Mouse (Mus musculus) forebrain, embryonic 11.5 days (tissue): Measurements from ENCODE around the gene Vezf1. TPM values are rescaled to one million over a fixed set of nuclear protein-coding genes. Genes with fewer than 3 reads are reported as not detected.

Experiments used
- ATAC-seq: fragments of 200-750 bp; cut with Nextera tagmentation; replicated peaks from 2 replicates; pipeline ENCODE4 v1.8.0; 2017; ENCODE audit warnings: moderate TSS enrichment; ENCODE audit not compliant: low FRiP score
- DNase-seq: peaks from one replicate; pipeline ENCODE4 v3.0.0-alpha.2; 2017; ENCODE audit warnings: low spot score
- H3K27ac ChIP-seq: fragments of 300-500 bp; sonication (generic); 2 replicates; pipeline ENCODE4 v1.5.1; 2014; ENCODE audit warnings: low read depth, low read length
- H3K27me3 ChIP-seq: fragments of 300-500 bp; sonication (generic); 2 replicates; pipeline ENCODE4 v1.6.1; 2014; ENCODE audit warnings: mild to moderate bottlenecking, low read length, mixed read lengths; ENCODE audit not compliant: control insufficient read depth, insufficient read depth
- H3K36me3 ChIP-seq: fragments of 300-500 bp; sonication (generic); 2 replicates; pipeline ENCODE4 v1.6.1; 2014; ENCODE audit warnings: mild to moderate bottlenecking, low read length, moderate library complexity, mixed read lengths; ENCODE audit not compliant: control insufficient read depth, insufficient read depth
- H3K4me1 ChIP-seq: fragments of 300-500 bp; sonication (generic); replicated peaks from 2 replicates; pipeline ENCODE4 v1.6.1; 2014; ENCODE audit warnings: low read length, mixed read lengths; ENCODE audit not compliant: control insufficient read depth, insufficient read depth
- H3K4me2 ChIP-seq: fragments of 300-500 bp; sonication (generic); 2 replicates; pipeline ENCODE4 v1.6.1; 2014; ENCODE audit warnings: low read depth, mild to moderate bottlenecking, low read length, moderate library complexity, mixed read lengths; ENCODE audit not compliant: severe bottlenecking
- H3K4me3 ChIP-seq: fragments of 300-500 bp; sonication (generic); 2 replicates; pipeline ENCODE4 v1.5.1; 2014; ENCODE audit warnings: low read depth, low read length
- H3K9ac ChIP-seq: fragments of 300-500 bp; sonication (generic); 2 replicates; pipeline ENCODE4 v1.6.1; 2014; ENCODE audit warnings: low read length
- H3K9me3 ChIP-seq: fragments of 300-500 bp; sonication (generic); 2 replicates; pipeline ENCODE4 v1.6.1; 2016; ENCODE audit warnings: low read length, mixed read lengths; ENCODE audit not compliant: control insufficient read depth
- WGBS: fragments of 180-500 bp; shearing (Covaris S2); extraction: QIAGEN DNeasy Blood & Tissue Kit; methylation state at CpG from one replicate; pipeline ENCODE4 v1.1.7; 2014; 5-methylcytosine and 5-hydroxymethylcytosine counted together
- polyA plus RNA-seq: library from polyadenylated mRNA; unstranded; fragments of >200 nt; fragmentation: Nextera tagmentation; extraction: Ambion mirVana; gene quantifications from 2 replicates; pipeline ENCODE4 v1.2.1, GENCODE M21; 2014

The Vezf1 gene
- polyA plus RNA-seq, 1 experiment from 2014 or later: 84.8 TPM

GRCm38 (mm10) chr11:88107365-88107764 lies 39.3 kb downstream of the Vezf1 start:
- no peaks in the 10 kb centered on the region for H3K9me3 ChIP-seq
- 0 out of 2 replicates have a peak, but pooled peaks cover 4% of the 10 kb centered on the region for H3K4me1 ChIP-seq
- no peak overlapping the region for H3K4me2 ChIP-seq
- no peak overlapping the region for H3K4me3 ChIP-seq
- H3K36me3 ChIP-seq: no peaks in the 10 kb centered on the region
- no peaks in the 10 kb centered on the region for H3K27me3 ChIP-seq
- WGBS: 89% methylated on average over 4 of the region's 4 CpGs
- no peak overlapping the region for H3K27ac ChIP-seq
- no peak overlapping the region for H3K9ac ChIP-seq
- DNase-seq (no peak), ATAC-seq (no peak)

- Histone ChIP-seq H3K9me3 (no peaks in the 10 kb centered on the region), H3K4me2 (no peak overlapping the region), H3K4me1 (peaks cover 6% of the 10 kb centered on the region; the same call in 1 of the 2 replicates), H3K27me3 (no peaks in the 10 kb centered on the region), H3K4me3 (no peak overlapping the region), H3K27ac (no peak overlapping the region), H3K36me3 (no peaks in the 10 kb centered on the region), H3K9ac (no peak overlapping the region)
- WGBS: 81% methylated on average over 9 of the region's 9 CpGs
- no peak for ATAC-seq
- no peak for DNase-seq
Measured at GRCm38 (mm10) chr11:88110031-88110594, 42.0 kb downstream of the Vezf1 start.

GRCm38 (mm10) chr11:88112078-88112477 lies 44.0 kb downstream of the Vezf1 start:
- DNase-seq: no peak
- Histone ChIP-seq H3K27ac (no peak overlapping the region), H3K4me2 (no peak overlapping the region), H3K4me1 (peaks cover 6% of the 10 kb centered on the region; the same call in 1 of the 2 replicates), H3K4me3 (no peak overlapping the region), H3K9me3 (no peaks in the 10 kb centered on the region), H3K9ac (no peak overlapping the region), H3K36me3 (no peaks in the 10 kb centered on the region), H3K27me3 (no peaks in the 10 kb centered on the region)
- ATAC-seq: no peak
- WGBS: 61% methylated on average over 13 of the region's 13 CpGs

GRCm38 (mm10) chr11:88112677-88113333 lies 44.7 kb downstream of the Vezf1 start:
- Histone ChIP-seq H3K27me3 (no peaks in the 10 kb centered on the region), H3K9me3 (no peaks in the 10 kb centered on the region), H3K4me1 (peaks cover 13% of the 10 kb centered on the region), H3K27ac (no peak overlapping the region), H3K9ac (no peak overlapping the region), H3K4me3 (no peak overlapping the region), H3K36me3 (no peaks in the 10 kb centered on the region), H3K4me2 (no peak overlapping the region)
- ATAC-seq (no peak), DNase-seq (no peak)
- 78% methylated on average over 7 of the region's 7 CpGs for WGBS

GRCm38 (mm10) chr11:88113543-88114271 lies 45.6 kb downstream of the Vezf1 start:
- DNase-seq: no peak
- H3K27ac ChIP-seq: no peak overlapping the region
- H3K9ac ChIP-seq: no peak overlapping the region
- H3K4me2 ChIP-seq: no peak overlapping the region
- H3K36me3 ChIP-seq: no peaks in the 10 kb centered on the region
- no peak for ATAC-seq
- WGBS: 66% methylated on average over 6 of the region's 6 CpGs
- no peaks in the 10 kb centered on the region for H3K9me3 ChIP-seq
- no peak overlapping the region for H3K4me3 ChIP-seq
- peaks cover 21% of the 10 kb centered on the region for H3K4me1 ChIP-seq
- no peaks in the 10 kb centered on the region for H3K27me3 ChIP-seq

GRCm38 (mm10) chr11:88114871-88115301 lies 46.8 kb downstream of the Vezf1 start:
- no peak for DNase-seq
- no peaks in the 10 kb centered on the region for H3K9me3 ChIP-seq
- WGBS: 63% methylated on average over 8 of the region's 8 CpGs
- H3K9ac ChIP-seq: 0 out of 2 replicates have a peak overlapping the region, but pooled peaks have one; percentile 30
- no peak overlapping the region for H3K4me3 ChIP-seq
- no peak overlapping the region for H3K4me2 ChIP-seq
- H3K27ac ChIP-seq: peak overlapping the region; percentile 25; the same call in 1 of the 2 replicates
- H3K27me3 ChIP-seq: no peaks in the 10 kb centered on the region
- peaks cover 32% of the 10 kb centered on the region for H3K4me1 ChIP-seq
- no peaks in the 10 kb centered on the region for H3K36me3 ChIP-seq
- no peak for ATAC-seq

GRCm38 (mm10) chr11:88116568-88116967 lies 48.5 kb downstream of the Vezf1 start:
- Histone ChIP-seq H3K9ac (no peak overlapping the region), H3K27me3 (no peaks in the 10 kb centered on the region), H3K9me3 (no peaks in the 10 kb centered on the region), H3K27ac (no peak overlapping the region), H3K4me3 (no peak overlapping the region), H3K4me1 (peaks cover 39% of the 10 kb centered on the region), H3K4me2 (no peak overlapping the region), H3K36me3 (no peaks in the 10 kb centered on the region)
- DNase-seq (no peak), ATAC-seq (no peak)
- WGBS: 95% methylated on average over 6 of the region's 6 CpGs

- no peaks in the 10 kb centered on the region for H3K9me3 ChIP-seq
- DNase-seq: no peak
- H3K4me1 ChIP-seq: peaks cover 42% of the 10 kb centered on the region
Measured at GRCm38 (mm10) chr11:88117356-88118090, 49.4 kb downstream of the Vezf1 start.

More at GRCm38 (mm10) chr11:88117356-88118090, 49.4 kb downstream of the Vezf1 start:
- H3K36me3 ChIP-seq: no peaks in the 10 kb centered on the region
- no peak overlapping the region; the same call in 1 of the 2 replicates for H3K9ac ChIP-seq
- H3K4me2 ChIP-seq: no peak overlapping the region
- H3K27me3 ChIP-seq: no peaks in the 10 kb centered on the region
- peak overlapping the region; percentile 95 for H3K27ac ChIP-seq
- H3K4me3 ChIP-seq: no peak overlapping the region
- WGBS: 70% methylated on average over 10 of the region's 10 CpGs
- no peak for ATAC-seq
